In the genomic region with DNA sequence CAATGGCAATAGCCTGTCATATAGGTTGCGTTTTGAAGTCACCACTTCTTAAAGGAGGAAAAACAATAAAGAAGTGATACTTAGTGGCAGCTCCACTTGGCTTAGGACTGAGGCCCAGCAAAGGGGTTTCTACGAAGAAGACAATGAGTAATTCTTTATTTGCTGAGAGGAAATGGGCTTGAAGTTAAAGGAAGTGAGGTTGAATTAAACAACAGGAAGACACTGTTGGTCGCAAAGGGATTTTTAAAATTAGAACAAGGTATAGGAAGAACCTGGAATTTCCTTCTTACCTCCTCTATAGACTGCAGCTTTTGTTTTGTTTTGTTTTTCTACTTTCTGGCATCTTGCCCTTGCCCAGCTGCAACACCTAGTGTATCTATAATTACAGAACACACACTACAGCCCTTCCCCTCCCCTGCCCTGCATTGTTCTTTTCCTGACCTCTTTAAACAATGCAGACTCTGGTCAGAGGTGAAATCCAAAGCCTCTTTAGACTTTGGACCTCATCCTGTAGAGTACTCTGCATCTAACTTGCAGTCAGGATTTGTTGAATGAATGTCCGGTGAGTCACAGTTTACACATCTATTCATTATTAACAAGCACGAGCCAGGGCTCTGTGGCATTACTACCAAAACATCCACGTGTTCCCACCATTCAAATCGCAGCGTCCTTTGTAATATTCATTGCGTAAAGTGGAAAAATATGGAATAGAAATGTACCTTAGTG, we compare ENCODE assay signal across 8 mouse cellular contexts.
DNase-seq lines count a peak whose midpoint lies in the region; ATAC-seq and TF ChIP-seq lines count a peak whose summit lies in the region.

No protein-coding gene starts in this region.

- ATAC-seq in forebrain, embryonic 14.5 days = no peak
- ATAC-seq in intestine, postnatal 0 days = peak; percentile 93

- no peak overlapping the region for H3K4me2 ChIP-seq in forebrain, embryonic 14.5 days (ENCODE audit: low read length)
- no peak overlapping the region; the same call in 1 of the 2 replicates for H3K4me2 ChIP-seq in intestine, postnatal 0 days (replicated peaks; ENCODE audit: low read depth)

- H3K27me3 ChIP-seq in forebrain, embryonic 14.5 days (replicated peaks; ENCODE audit: control insufficient read depth, insufficient read depth, low read length) = no peaks in the 10 kb centered on the region
- no peaks in the 10 kb centered on the region for H3K27me3 ChIP-seq in intestine, postnatal 0 days (replicated peaks; ENCODE audit: control insufficient read depth, insufficient read depth, low read length)

- H3K27ac ChIP-seq in forebrain, embryonic 14.5 days (ENCODE audit: low read depth, low read length) = peak overlapping the region; percentile 76
- H3K27ac ChIP-seq in intestine, postnatal 0 days (ENCODE audit: low read depth, low read length) = peak overlapping the region; percentile 35; the same call in 1 of the 2 replicates

- no peak overlapping the region for H3K9ac ChIP-seq in forebrain, embryonic 14.5 days (ENCODE audit: low read length)
- no peak overlapping the region for H3K9ac ChIP-seq in intestine, postnatal 0 days (ENCODE audit: low read depth, low read length)

- H3K36me3 ChIP-seq in forebrain, embryonic 14.5 days (ENCODE audit: control insufficient read depth, insufficient read depth, low read length) = no peaks in the 10 kb centered on the region
- no peaks in the 10 kb centered on the region for H3K36me3 ChIP-seq in intestine, postnatal 0 days (ENCODE audit: control insufficient read depth, insufficient read depth)

- H3K4me1 ChIP-seq in forebrain, embryonic 14.5 days (ENCODE audit: control insufficient read depth, insufficient read depth, low read length) = peaks cover 27% of the 10 kb centered on the region
- H3K4me1 ChIP-seq in intestine, postnatal 0 days (replicated peaks; ENCODE audit: control insufficient read depth, insufficient read depth, low read length) = 0 out of 2 replicates have a peak, but pooled peaks cover 6% of the 10 kb centered on the region

- 68% methylated on average over 9 of the region's 9 CpGs for WGBS in forebrain, embryonic 14.5 days
- WGBS in intestine, postnatal 0 days = 26% methylated on average over 9 of the region's 9 CpGs

- DNase-seq in embryo, embryonic 10.5 days (ENCODE audit: low spot score) = peak; percentile 16
- DNase-seq in embryo, embryonic 9.5 days (ENCODE audit: extremely low spot score) = no peak
- no peak for DNase-seq in forebrain, embryonic 14.5 days (ENCODE audit: low spot score)
- DNase-seq in lung, postnatal 14 days = peak; percentile 20
- no peak for DNase-seq in c-Kit-positive CD71-positive TER-119-positive erythroid progenitor cells, embryonic 14.5 days (ENCODE audit: low spot score)
- DNase-seq in layer of hippocampus, adult 8-10 months (ENCODE audit: low spot score in 2 of 2) = no peak
- DNase-seq in gastrocnemius, postnatal 4 days (ENCODE audit: low spot score in 2 of 2) = no peak

- no peak for TF ChIP-seq CTCF in intestine, postnatal 0 days (IDR thresholded peaks at IDR 0.05; ENCODE audit: low read depth)

- no peaks in the 10 kb centered on the region for H3K9me3 ChIP-seq in forebrain, embryonic 14.5 days (replicated peaks; ENCODE audit: control insufficient read depth, low read length)
- no peaks in the 10 kb centered on the region for H3K9me3 ChIP-seq in intestine, postnatal 0 days (ENCODE audit: control insufficient read depth)

- H3K4me3 ChIP-seq in forebrain, embryonic 14.5 days (ENCODE audit: low read depth, low read length) = no peak overlapping the region
- no peak overlapping the region for H3K4me3 ChIP-seq in intestine, postnatal 0 days (ENCODE audit: low read depth, low read length)

Comparison
In these comparisons a context has a peak if more than half of its experiments do, and no peak if none do; other contexts are left out.
1. DNase-seq: peak in embryo, embryonic 10.5 days (single experiment) and lung, postnatal 14 days (single experiment); none in embryo, embryonic 9.5 days (single experiment), forebrain, embryonic 14.5 days (single experiment), c-Kit-positive CD71-positive TER-119-positive erythroid progenitor cells, embryonic 14.5 days (single experiment), layer of hippocampus, adult 8-10 months (0 of 2) and gastrocnemius, postnatal 4 days (0 of 2).